Mouse (Mus musculus): ENCODE results near the gene Mep1a. TPM values are rescaled to one million over a fixed set of nuclear protein-coding genes. Genes with fewer than 3 reads are reported as not detected.
A peak's percentile ranks its signal among the peaks of the same experiment; 100 is the strongest.
"Not testable (repeated sequence)": the region's sequence is repeated elsewhere in the genome, so short reads cannot be mapped to it uniquely, and the experiment has no call there.

Gene Mep1a
- 2.8 and 3.3 TPM in 2 replicates for polyA plus RNA-seq (2015; fragmentation: Nextera tagmentation; extraction: Ambion mirVana)

GRCm38 (mm10) chr17:43502592-43502991, at the start of gene Mep1a:
Gene Mep1a, minus strand, starts transcription at chr17:43502812.
- Histone ChIP-seq H3K4me3 (replicated peaks; ENCODE audit: low read length) (no peak within 1 kb of the TSS), H3K27ac (ENCODE audit: low read length) (no peak within 1 kb of the TSS), H3K36me3 (ENCODE audit: control insufficient read depth, insufficient read depth, low read length) (no peaks in the 10 kb centered on the region), H3K4me2 (ENCODE audit: low read depth, low read length) (no peak within 1 kb of the TSS), H3K27me3 (ENCODE audit: control insufficient read depth, insufficient read depth, low read length) (no peaks in the 10 kb centered on the region), H3K4me1 (ENCODE audit: control insufficient read depth, insufficient read depth, low read length) (no peaks in the 10 kb centered on the region), H3K9me3 (replicated peaks; ENCODE audit: control insufficient read depth, low read length) (no peaks in the 10 kb centered on the region), H3K9ac (ENCODE audit: low read length) (no peak within 1 kb of the TSS)
- 83% methylated on average over 9 of the region's 9 CpGs for whole genome bisulfite sequencing
- ATAC-seq (ENCODE audit: insufficient read depth, low FRiP score): no peak

- H3K4me1 ChIP-seq (ENCODE audit: control insufficient read depth, insufficient read depth, low read length): no peaks in the 10 kb centered on the region
- H3K27ac ChIP-seq (ENCODE audit: low read length): no peak overlapping the region
- H3K4me2 ChIP-seq (ENCODE audit: low read depth, low read length): no peak overlapping the region
- no peaks in the 10 kb centered on the region for H3K9me3 ChIP-seq (replicated peaks; ENCODE audit: control insufficient read depth, low read length)
- H3K9ac ChIP-seq (ENCODE audit: low read length): no peak overlapping the region
- WGBS: 25% methylated on average over 3 of the region's 3 CpGs
- no peaks in the 10 kb centered on the region for H3K27me3 ChIP-seq (ENCODE audit: control insufficient read depth, insufficient read depth, low read length)
- no peak overlapping the region for H3K4me3 ChIP-seq (replicated peaks; ENCODE audit: low read length)
- ATAC-seq (ENCODE audit: insufficient read depth, low FRiP score): no peak
- H3K36me3 ChIP-seq (ENCODE audit: control insufficient read depth, insufficient read depth, low read length): no peaks in the 10 kb centered on the region
Measured at GRCm38 (mm10) chr17:43551122-43551630, 48.6 kb upstream of the Mep1a start.

GRCm38 (mm10) chr17:43544040-43544439, 41.4 kb upstream of the Mep1a start:
- Histone ChIP-seq H3K4me2 (ENCODE audit: low read depth, low read length) (no peak overlapping the region), H3K36me3 (ENCODE audit: control insufficient read depth, insufficient read depth, low read length) (no peaks in the 10 kb centered on the region), H3K4me3 (replicated peaks; ENCODE audit: low read length) (no peak overlapping the region), H3K27me3 (ENCODE audit: control insufficient read depth, insufficient read depth, low read length) (no peaks in the 10 kb centered on the region), H3K9ac (ENCODE audit: low read length) (no peak overlapping the region), H3K4me1 (ENCODE audit: control insufficient read depth, insufficient read depth, low read length) (no peaks in the 10 kb centered on the region), H3K9me3 (replicated peaks; ENCODE audit: control insufficient read depth, low read length) (no peaks in the 10 kb centered on the region), H3K27ac (ENCODE audit: low read length) (no peak overlapping the region)
- WGBS: 77% methylated on average over 4 of the region's 4 CpGs
- no peak for ATAC-seq (ENCODE audit: insufficient read depth, low FRiP score)

GRCm38 (mm10) chr17:43543539-43543938, 40.9 kb upstream of the Mep1a start, which contains the start of gene Ankrd66:
Gene Ankrd66, minus strand, starts transcription at chr17:43543639.
- H3K4me3 ChIP-seq (replicated peaks; ENCODE audit: low read length): no peak within 1 kb of the TSS
- H3K4me2 ChIP-seq (ENCODE audit: low read depth, low read length): no peak within 1 kb of the TSS
- 31% methylated on average over 1 of the region's 1 CpGs for WGBS
- H3K9me3 ChIP-seq (replicated peaks; ENCODE audit: control insufficient read depth, low read length): no peaks in the 10 kb centered on the region
- no peak within 1 kb of the TSS for H3K9ac ChIP-seq (ENCODE audit: low read length)
- no peaks in the 10 kb centered on the region for H3K36me3 ChIP-seq (ENCODE audit: control insufficient read depth, insufficient read depth, low read length)
- H3K27me3 ChIP-seq (ENCODE audit: control insufficient read depth, insufficient read depth, low read length): no peaks in the 10 kb centered on the region
- H3K4me1 ChIP-seq (ENCODE audit: control insufficient read depth, insufficient read depth, low read length): no peaks in the 10 kb centered on the region
- no peak for ATAC-seq (ENCODE audit: insufficient read depth, low FRiP score)
- H3K27ac ChIP-seq (ENCODE audit: low read length): no peak within 1 kb of the TSS

GRCm38 (mm10) chr17:43538767-43539166, 36.2 kb upstream of the Mep1a start:
- no peak overlapping the region for H3K4me3 ChIP-seq (replicated peaks; ENCODE audit: low read length)
- 0 out of 2 replicates have a peak, but pooled peaks cover 4% of the 10 kb centered on the region for H3K4me1 ChIP-seq (ENCODE audit: control insufficient read depth, insufficient read depth, low read length)
- no peak overlapping the region for H3K27ac ChIP-seq (ENCODE audit: low read length)
- no peaks in the 10 kb centered on the region for H3K27me3 ChIP-seq (ENCODE audit: control insufficient read depth, insufficient read depth, low read length)
- no peak overlapping the region for H3K9ac ChIP-seq (ENCODE audit: low read length)
- H3K9me3 ChIP-seq (replicated peaks; ENCODE audit: control insufficient read depth, low read length): no peaks in the 10 kb centered on the region
- H3K36me3 ChIP-seq (ENCODE audit: control insufficient read depth, insufficient read depth, low read length): no peaks in the 10 kb centered on the region
- H3K4me2 ChIP-seq (ENCODE audit: low read depth, low read length): no peak overlapping the region
- no peak for ATAC-seq (ENCODE audit: insufficient read depth, low FRiP score)
- WGBS: 85% methylated on average over 3 of the region's 3 CpGs

GRCm38 (mm10) chr17:43536841-43537240, 34.2 kb upstream of the Mep1a start:
- not testable (repeated sequence) for H3K4me3 ChIP-seq (replicated peaks; ENCODE audit: low read length); H3K27ac ChIP-seq (ENCODE audit: low read length); ATAC-seq (ENCODE audit: insufficient read depth, low FRiP score); H3K9ac ChIP-seq (ENCODE audit: low read length); H3K4me2 ChIP-seq (ENCODE audit: low read depth, low read length); H3K4me1 ChIP-seq (ENCODE audit: control insufficient read depth, insufficient read depth, low read length); H3K36me3 ChIP-seq (ENCODE audit: control insufficient read depth, insufficient read depth, low read length); H3K27me3 ChIP-seq (ENCODE audit: control insufficient read depth, insufficient read depth, low read length); H3K9me3 ChIP-seq (replicated peaks; ENCODE audit: control insufficient read depth, low read length)
- WGBS: 85% methylated on average over 6 of the region's 6 CpGs

- 18% methylated on average over 23 of the region's 23 CpGs for WGBS
- Histone ChIP-seq H3K27me3 (ENCODE audit: control insufficient read depth, insufficient read depth, low read length) (no peaks in the 10 kb centered on the region), H3K27ac (ENCODE audit: low read length) (peak overlapping the region; percentile 7; the same call in 1 of the 2 replicates), H3K9ac (ENCODE audit: low read length) (peak overlapping the region; percentile 44; the same call in 1 of the 2 replicates), H3K4me1 (ENCODE audit: control insufficient read depth, insufficient read depth, low read length) (0 out of 2 replicates have a peak, but pooled peaks cover 4% of the 10 kb centered on the region), H3K9me3 (replicated peaks; ENCODE audit: control insufficient read depth, low read length) (no peaks in the 10 kb centered on the region), H3K36me3 (ENCODE audit: control insufficient read depth, insufficient read depth, low read length) (no peaks in the 10 kb centered on the region), H3K4me3 (replicated peaks; ENCODE audit: low read length) (peak overlapping the region; percentile 33), H3K4me2 (ENCODE audit: low read depth, low read length) (peak overlapping the region; percentile 54)
- ATAC-seq (ENCODE audit: insufficient read depth, low FRiP score): peak; percentile 90
Measured at GRCm38 (mm10) chr17:43534362-43535222, 32.0 kb upstream of the Mep1a start.

- H3K27ac ChIP-seq (ENCODE audit: low read length): no peak overlapping the region
- no peaks in the 10 kb centered on the region for H3K27me3 ChIP-seq (ENCODE audit: control insufficient read depth, insufficient read depth, low read length)
- no peaks in the 10 kb centered on the region for H3K36me3 ChIP-seq (ENCODE audit: control insufficient read depth, insufficient read depth, low read length)
- no peak overlapping the region for H3K9ac ChIP-seq (ENCODE audit: low read length)
- no peak overlapping the region for H3K4me2 ChIP-seq (ENCODE audit: low read depth, low read length)
- WGBS: 94% methylated on average over 4 of the region's 4 CpGs
- no peak for ATAC-seq (ENCODE audit: insufficient read depth, low FRiP score)
- H3K4me1 ChIP-seq (ENCODE audit: control insufficient read depth, insufficient read depth, low read length): 0 out of 2 replicates have a peak, but pooled peaks cover 4% of the 10 kb centered on the region
- H3K9me3 ChIP-seq (replicated peaks; ENCODE audit: control insufficient read depth, low read length): no peaks in the 10 kb centered on the region
- H3K4me3 ChIP-seq (replicated peaks; ENCODE audit: low read length): no peak overlapping the region
Measured at GRCm38 (mm10) chr17:43531192-43531591, 28.6 kb upstream of the Mep1a start.

GRCm38 (mm10) chr17:43530507-43530906, 27.9 kb upstream of the Mep1a start:
- H3K36me3 ChIP-seq (ENCODE audit: control insufficient read depth, insufficient read depth, low read length): no peaks in the 10 kb centered on the region
- WGBS: 87% methylated on average over 2 of the region's 2 CpGs
- no peaks in the 10 kb centered on the region for H3K9me3 ChIP-seq (replicated peaks; ENCODE audit: control insufficient read depth, low read length)
- ATAC-seq (ENCODE audit: insufficient read depth, low FRiP score): no peak
- H3K4me3 ChIP-seq (replicated peaks; ENCODE audit: low read length): no peak overlapping the region
- H3K4me2 ChIP-seq (ENCODE audit: low read depth, low read length): no peak overlapping the region
- H3K9ac ChIP-seq (ENCODE audit: low read length): no peak overlapping the region
- H3K27ac ChIP-seq (ENCODE audit: low read length): no peak overlapping the region
- 0 out of 2 replicates have a peak, but pooled peaks cover 4% of the 10 kb centered on the region for H3K4me1 ChIP-seq (ENCODE audit: control insufficient read depth, insufficient read depth, low read length)
- H3K27me3 ChIP-seq (ENCODE audit: control insufficient read depth, insufficient read depth, low read length): no peaks in the 10 kb centered on the region

Measured in stomach, embryonic 16.5 days (tissue).